Mouse (Mus musculus) bone marrow macrophage, adult 2 months (primary cell): Measurements from ENCODE around the gene BC067074.

ENCODE experiments used
- CTCF ChIP-seq: IDR thresholded peaks from 2 replicates; pipeline ENCODE4 v1.5.1; 2012; ENCODE audit warnings: low read depth, mild to moderate bottlenecking, low read length, moderate library complexity
- POLR2A ChIP-seq: IDR thresholded peaks from 2 replicates; pipeline ENCODE4 v1.6.1; 2012; ENCODE audit warnings: mild to moderate bottlenecking, low read depth, low read length, borderline replicate concordance

DNA sequence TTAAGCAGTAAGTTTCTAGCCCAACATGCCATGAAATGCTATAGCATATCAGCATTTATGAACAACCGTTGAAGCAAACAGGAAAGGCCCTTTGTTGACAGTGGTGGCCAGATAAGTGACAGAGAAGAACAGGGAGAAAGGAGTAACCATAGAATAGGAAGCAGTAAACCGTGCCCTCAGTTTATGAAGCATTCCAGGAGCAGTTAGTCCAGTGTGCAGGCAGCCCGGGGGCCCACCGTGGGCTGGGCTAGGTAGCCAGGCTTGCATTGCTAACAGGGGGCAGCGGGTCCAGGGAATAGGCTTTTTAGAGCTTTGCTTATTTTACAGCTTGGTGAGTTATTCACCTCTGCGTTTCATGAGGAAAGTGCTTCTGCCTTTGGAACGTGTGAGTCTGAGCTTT, 39.3 kb downstream of the BC067074 start:
- TF ChIP-seq CTCF (no peak), POLR2A (no peak)
